Mouse (Mus musculus) heart, embryonic 14.5 days (tissue): ENCODE data around the gene Ccnb2. TPM values are rescaled to one million over a fixed set of nuclear protein-coding genes. Genes with fewer than 3 reads are reported as not detected.

Experiments used
- ATAC-seq: fragments of 200-750 bp; cut with Nextera tagmentation; 2 replicates; pipeline ENCODE4 v1.8.0; 2017; ENCODE audit warnings: low read depth, moderate TSS enrichment; ENCODE audit not compliant: insufficient number of reproducible peaks, insufficient read depth, low FRiP score
- H3K27ac ChIP-seq, 2 experiments: fragments of 200-500 bp in 1 of 2; fragments of 300-500 bp in 1 of 2; sonication (generic) in 1 of 2; replicated peaks in 1 of 2; 2 replicates each; pipeline ENCODE4 v1.5.1; 2012 to 2014; ENCODE audit warnings: low read depth in 2 of 2, low read length in 2 of 2, control low read depth in 1 of 2, mild to moderate bottlenecking in 1 of 2, mixed read lengths in 1 of 2; ENCODE audit not compliant: control insufficient read depth in 1 of 2, insufficient read depth in 1 of 2
- H3K27me3 ChIP-seq: fragments of 300-500 bp; sonication (generic); 2 replicates; pipeline ENCODE4 v1.6.1; 2014; ENCODE audit warnings: mild to moderate bottlenecking, low read length, control low read depth; ENCODE audit not compliant: control insufficient read depth, insufficient read depth
- H3K36me3 ChIP-seq: fragments of 300-500 bp; sonication (generic); 2 replicates; pipeline ENCODE4 v1.6.1; 2014; ENCODE audit warnings: mild to moderate bottlenecking, control low read depth, low read length, mixed read lengths; ENCODE audit not compliant: control insufficient read depth, insufficient read depth
- H3K4me1 ChIP-seq, 2 experiments: fragments of 200-500 bp in 1 of 2; fragments of 300-500 bp in 1 of 2; sonication (generic) in 1 of 2; 2 replicates each; pipeline ENCODE4 v1.6.1; 2012 to 2014; ENCODE audit warnings: low read length in 2 of 2, control low read depth in 1 of 2, mixed read lengths in 1 of 2; ENCODE audit not compliant: control insufficient read depth in 2 of 2, insufficient read depth in 2 of 2
- H3K4me2 ChIP-seq: fragments of 300-500 bp; sonication (generic); 2 replicates; pipeline ENCODE4 v1.6.1; 2014; ENCODE audit warnings: mild to moderate bottlenecking, low read length
- H3K4me3 ChIP-seq, 2 experiments: fragments of 200-500 bp in 1 of 2; fragments of 300-500 bp in 1 of 2; sonication (generic) in 1 of 2; 2 replicates each; pipeline ENCODE4 v1.5.1; 2012 to 2014; ENCODE audit warnings: low read length in 2 of 2, mild to moderate bottlenecking in 2 of 2, control low read depth in 1 of 2, low read depth in 1 of 2, moderate library complexity in 1 of 2; ENCODE audit not compliant: control insufficient read depth in 1 of 2, insufficient read depth in 1 of 2
- H3K9ac ChIP-seq: fragments of 300-500 bp; sonication (generic); 2 replicates; pipeline ENCODE4 v1.6.1; 2014; ENCODE audit warnings: mild to moderate bottlenecking, low read length
- H3K9me3 ChIP-seq: fragments of 300-500 bp; sonication (generic); 2 replicates; pipeline ENCODE4 v1.6.1; 2016; ENCODE audit warnings: low read length, control low read depth; ENCODE audit not compliant: control insufficient read depth
- WGBS: fragments of 180-500 bp; shearing (Covaris S2); extraction: QIAGEN DNeasy Blood & Tissue Kit; methylation state at CpG from one replicate; pipeline ENCODE4 v1.1.7; 2014; 5-methylcytosine and 5-hydroxymethylcytosine counted together
- polyA plus RNA-seq: library from polyadenylated mRNA; unstranded; fragments of >200 nt; fragmentation: Nextera tagmentation; extraction: Ambion mirVana; gene quantifications from 2 replicates; pipeline ENCODE4 v1.2.1, GENCODE M21; 2014

Gene Ccnb2
- polyA plus RNA-seq, 1 experiment from 2014 or later = 152 TPM

DNA sequence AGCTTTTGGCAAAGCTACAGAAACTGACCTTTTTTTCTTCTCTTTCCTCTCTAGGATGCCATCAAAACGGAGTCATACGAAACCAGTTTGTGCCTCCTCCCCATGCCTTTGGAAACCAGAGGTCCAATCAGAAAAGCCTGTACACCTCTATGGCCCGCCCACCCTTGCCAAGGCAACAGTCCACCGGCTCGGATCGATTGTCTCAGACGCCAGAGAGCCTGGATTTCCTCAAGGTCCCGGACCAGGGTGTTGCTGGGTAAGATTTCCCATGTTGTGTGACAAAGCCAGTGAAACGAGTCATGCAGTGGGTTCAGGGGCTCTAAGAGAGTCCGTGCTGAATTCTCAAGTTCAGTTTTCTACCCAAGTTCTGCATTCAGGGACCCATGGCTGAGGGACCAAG lies 37.6 kb downstream of the Ccnb2 start:
- Histone ChIP-seq H3K9me3 (no peaks in the 10 kb centered on the region), H3K4me1 (no peaks in the 10 kb centered on the region), H3K27me3 (no peaks in the 10 kb centered on the region), H3K27ac (no peak overlapping the region), H3K36me3 (peaks cover 50% of the 10 kb centered on the region), H3K9ac (no peak overlapping the region), H3K4me3 (no peak overlapping the region), H3K4me2 (no peak overlapping the region)
- ATAC-seq = no peak
- WGBS = 74% methylated on average over 10 of the region's 10 CpGs

DNA sequence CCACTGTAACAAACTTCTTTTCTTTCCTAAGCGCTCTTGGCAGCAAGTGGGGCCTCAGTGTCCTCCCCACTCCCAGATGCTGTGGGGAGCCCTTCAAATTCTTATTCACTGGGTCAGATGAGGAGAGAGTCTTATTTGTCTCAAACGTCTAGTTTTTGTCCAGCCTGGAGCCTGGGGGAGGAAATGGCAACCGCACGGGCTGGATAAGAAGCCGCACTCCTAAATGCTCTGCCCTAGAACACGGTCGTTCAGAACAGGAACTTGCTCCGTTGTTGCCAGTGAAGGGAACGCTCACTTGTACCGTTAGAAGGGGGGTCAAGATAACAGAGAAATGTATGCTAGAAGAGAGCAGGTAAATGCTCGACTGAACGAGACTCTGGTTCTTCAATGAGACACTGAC lies 39.3 kb downstream of the Ccnb2 start:
- 63% methylated on average over 12 of the region's 12 CpGs for WGBS
- ATAC-seq = no peak
- no peak overlapping the region for H3K4me2 ChIP-seq
- no peak overlapping the region for H3K4me3 ChIP-seq
- no peak overlapping the region for H3K27ac ChIP-seq
- H3K36me3 ChIP-seq = peaks cover 61% of the 10 kb centered on the region
- H3K9ac ChIP-seq = no peak overlapping the region
- H3K4me1 ChIP-seq = no peaks in the 10 kb centered on the region
- no peaks in the 10 kb centered on the region for H3K27me3 ChIP-seq
- no peaks in the 10 kb centered on the region for H3K9me3 ChIP-seq

GRCm38 (mm10) chr9:70379502-70380467 lies 41.6 kb downstream of the Ccnb2 start:
- Histone ChIP-seq H3K9me3 (no peaks in the 10 kb centered on the region), H3K27ac (no peak overlapping the region), H3K36me3 (peaks cover 61% of the 10 kb centered on the region), H3K4me3 (no peak overlapping the region), H3K4me2 (no peak overlapping the region), H3K4me1 (no peaks in the 10 kb centered on the region), H3K27me3 (no peaks in the 10 kb centered on the region), H3K9ac (no peak overlapping the region)
- WGBS = 89% methylated on average over 7 of the region's 7 CpGs
- no peak for ATAC-seq

DNA sequence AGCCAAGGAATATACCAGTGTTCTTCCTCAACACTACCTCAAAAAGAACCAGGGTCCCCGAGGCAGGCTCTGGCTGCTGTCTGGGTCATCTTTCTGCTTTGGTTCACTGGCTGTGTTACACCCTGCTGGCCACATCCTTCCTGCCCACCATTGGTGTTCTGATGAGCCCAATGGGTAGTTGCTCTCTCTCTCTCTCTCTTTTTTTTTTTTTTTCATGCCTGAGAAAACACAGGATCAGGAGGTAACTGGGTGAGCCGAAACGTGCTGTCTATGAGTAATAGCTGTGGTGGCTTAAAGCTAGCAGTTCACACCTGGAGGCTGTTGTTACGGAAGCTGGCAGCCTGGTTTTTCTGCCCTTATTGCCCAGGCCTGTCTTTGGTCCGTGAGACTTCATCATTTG lies 49.7 kb downstream of the Ccnb2 start:
- ATAC-seq = no peak
- WGBS = 84% methylated on average over 5 of the region's 5 CpGs
- H3K4me1 ChIP-seq = peaks cover 0 to 6% of the 10 kb centered on the region in 2 experiments; a peak in 2 of 4 replicates
- H3K27ac ChIP-seq = no peak overlapping the region; a peak in 1 of 4 replicates
- H3K4me3 ChIP-seq = no peak overlapping the region
- peaks cover 52% of the 10 kb centered on the region for H3K36me3 ChIP-seq
- H3K9me3 ChIP-seq = 0 out of 2 replicates have a peak, but pooled peaks cover 4% of the 10 kb centered on the region
- no peak overlapping the region for H3K9ac ChIP-seq
- no peak overlapping the region for H3K4me2 ChIP-seq
- no peaks in the 10 kb centered on the region for H3K27me3 ChIP-seq

DNA sequence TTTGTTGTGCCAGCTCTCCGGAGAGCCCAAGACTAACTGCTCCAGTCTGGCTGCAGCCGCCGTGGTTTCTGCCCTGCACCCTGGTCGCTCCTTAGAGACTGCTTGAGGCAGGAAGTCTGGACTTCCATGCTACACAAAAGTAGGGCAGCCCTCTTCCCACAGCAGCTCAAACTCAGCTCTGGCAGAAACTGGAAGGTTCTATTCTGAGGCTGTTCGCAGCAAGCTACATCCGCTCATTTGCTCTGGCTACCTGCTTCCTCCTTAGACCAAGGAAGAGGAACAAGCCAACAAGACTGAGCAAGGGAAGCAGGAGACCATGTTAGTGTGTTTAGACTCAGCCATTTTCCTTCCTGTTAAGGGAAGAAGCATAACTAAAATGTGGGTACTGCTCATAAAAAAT lies 54.4 kb downstream of the Ccnb2 start:
- H3K9ac ChIP-seq = no peak overlapping the region
- peaks cover 66% of the 10 kb centered on the region for H3K36me3 ChIP-seq
- H3K4me1 ChIP-seq = peaks cover 0 to 6% of the 10 kb centered on the region in 2 experiments; a peak in 2 of 4 replicates
- no peak overlapping the region for H3K4me3 ChIP-seq
- H3K4me2 ChIP-seq = no peak overlapping the region
- 85% methylated on average over 6 of the region's 6 CpGs for WGBS
- no peak overlapping the region for H3K27ac ChIP-seq
- H3K9me3 ChIP-seq = 0 out of 2 replicates have a peak, but pooled peaks cover 4% of the 10 kb centered on the region
- H3K27me3 ChIP-seq = no peaks in the 10 kb centered on the region
- ATAC-seq = no peak

GRCm38 (mm10) chr9:70365915-70366314 lies 55.4 kb downstream of the Ccnb2 start:
- Histone ChIP-seq H3K4me3 (no peak overlapping the region), H3K9ac (no peak overlapping the region), H3K4me1 (peaks cover 0 to 6% of the 10 kb centered on the region in 2 experiments; a peak in 1 of 4 replicates), H3K4me2 (no peak overlapping the region), H3K9me3 (0 out of 2 replicates have a peak, but pooled peaks cover 4% of the 10 kb centered on the region), H3K27me3 (no peaks in the 10 kb centered on the region), H3K36me3 (peaks cover 67% of the 10 kb centered on the region), H3K27ac (no peak overlapping the region)
- WGBS = 78% methylated on average over 2 of the region's 2 CpGs
- ATAC-seq = no peak

DNA sequence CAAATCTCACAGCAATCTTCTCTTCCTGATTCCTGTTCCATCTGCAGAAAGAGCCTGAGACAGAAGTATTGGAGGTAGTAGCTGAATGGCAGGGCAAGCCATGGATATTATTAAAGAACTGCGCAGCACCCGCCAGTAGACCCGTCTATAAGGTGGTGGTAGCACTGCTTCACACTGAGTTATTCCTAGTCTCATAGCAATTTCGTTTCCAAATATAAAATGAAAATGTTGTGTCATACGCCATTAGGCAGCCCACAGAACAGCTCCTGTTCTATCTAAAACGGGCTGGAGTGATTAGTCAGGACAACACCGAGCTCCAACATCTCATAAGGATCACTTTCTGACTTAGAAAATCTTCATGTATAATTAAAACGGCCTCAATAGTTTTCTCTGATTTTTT lies 56.6 kb downstream of the Ccnb2 start:
- no peak for ATAC-seq
- 89% methylated on average over 8 of the region's 8 CpGs for WGBS
- Histone ChIP-seq H3K27me3 (no peaks in the 10 kb centered on the region), H3K4me1 (no peaks in the 10 kb centered on the region), H3K9me3 (0 out of 2 replicates have a peak, but pooled peaks cover 4% of the 10 kb centered on the region), H3K4me3 (no peak overlapping the region), H3K4me2 (no peak overlapping the region), H3K9ac (no peak overlapping the region), H3K27ac (no peak overlapping the region), H3K36me3 (peaks cover 61% of the 10 kb centered on the region)
